Mouse (Mus musculus): ENCODE data around the gene Asz1.

DNA sequence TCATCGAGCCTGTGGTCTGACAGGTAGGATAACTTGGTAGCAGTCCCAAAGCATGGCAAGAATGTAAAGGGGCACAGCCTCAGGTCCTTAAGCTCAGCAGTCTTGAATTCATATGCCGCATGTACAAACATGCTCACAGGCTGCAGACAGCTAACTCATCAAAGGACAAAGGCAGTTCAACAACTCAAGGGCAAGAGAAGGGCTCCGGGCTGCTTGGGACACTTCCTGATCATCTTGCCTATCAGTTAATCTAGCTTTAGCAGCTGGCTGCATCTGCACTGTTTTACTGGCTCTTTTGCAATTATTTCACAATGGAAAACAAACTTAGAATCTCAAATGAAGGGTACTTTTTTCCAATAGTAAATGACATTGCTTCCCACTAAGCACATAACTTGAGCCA is 101.5 kb downstream of the Asz1 start:
- TF ChIP-seq CTCF (IDR thresholded peaks at IDR 0.05), result no peak
- no peak for TF ChIP-seq EP300 (IDR thresholded peaks at IDR 0.05; ENCODE audit: insufficient read depth, low read depth, low read length)
